Mouse (Mus musculus) liver, embryonic 16.5 days (tissue): ENCODE data around the gene Mllt3. TPM values are rescaled to one million over a fixed set of nuclear protein-coding genes. Genes with fewer than 3 reads are reported as not detected.
A peak's percentile ranks its signal among the peaks of the same experiment; 100 is the strongest.

ENCODE experiments used
- ATAC-seq: fragments of 200-750 bp; cut with Nextera tagmentation; 2 replicates; pipeline ENCODE4 v1.8.0; 2017; ENCODE audit warnings: low read depth, mild to moderate bottlenecking, moderate number of reproducible peaks, moderate library complexity
- H3K27ac ChIP-seq: fragments of 300-500 bp; sonication (generic); 2 replicates; pipeline ENCODE4 v1.5.1; 2014; ENCODE audit warnings: mild to moderate bottlenecking, low read length
- H3K27me3 ChIP-seq: fragments of 300-500 bp; sonication (generic); 2 replicates; pipeline ENCODE4 v1.6.1; 2014; ENCODE audit warnings: low read depth, low read length, mixed read lengths; ENCODE audit not compliant: control insufficient read depth, insufficient read depth
- H3K36me3 ChIP-seq: fragments of 300-500 bp; sonication (generic); 2 replicates; pipeline ENCODE4 v1.6.1; 2014; ENCODE audit warnings: mild to moderate bottlenecking; ENCODE audit not compliant: control insufficient read depth, insufficient read depth
- H3K4me1 ChIP-seq: fragments of 300-500 bp; sonication (generic); 2 replicates; pipeline ENCODE4 v1.6.1; 2014; ENCODE audit warnings: low read depth, low read length, mixed read lengths; ENCODE audit not compliant: control insufficient read depth
- H3K4me2 ChIP-seq: fragments of 300-500 bp; sonication (generic); 2 replicates; pipeline ENCODE4 v1.6.1; 2014; ENCODE audit warnings: low read depth, low read length, mixed read lengths
- H3K4me3 ChIP-seq: fragments of 300-500 bp; sonication (generic); 2 replicates; pipeline ENCODE4 v1.5.1; 2014; ENCODE audit warnings: low read depth, mild to moderate bottlenecking, low read length
- H3K9ac ChIP-seq: fragments of 300-500 bp; sonication (generic); 2 replicates; pipeline ENCODE4 v1.6.1; 2014; ENCODE audit warnings: low read depth, low read length
- H3K9me3 ChIP-seq: fragments of 300-500 bp; sonication (generic); replicated peaks from 2 replicates; pipeline ENCODE4 v1.6.1; 2016; ENCODE audit warnings: low read length; ENCODE audit not compliant: control insufficient read depth
- WGBS: fragments of 180-500 bp; shearing (Covaris S2); extraction: QIAGEN DNeasy Blood & Tissue Kit; methylation state at CpG from one replicate; pipeline ENCODE4 v1.1.7; 2014; ENCODE audit not compliant: insufficient replicate concordance; 5-methylcytosine and 5-hydroxymethylcytosine counted together
- polyA plus RNA-seq: library from polyadenylated mRNA; unstranded; fragments of >200 nt; fragmentation: Nextera tagmentation; extraction: Ambion mirVana; gene quantifications from 2 replicates; pipeline ENCODE4 v1.2.1, GENCODE M21; 2015

Gene Mllt3
- polyA plus RNA-seq, 1 experiment from 2014 or later, result 83.5 TPM

DNA sequence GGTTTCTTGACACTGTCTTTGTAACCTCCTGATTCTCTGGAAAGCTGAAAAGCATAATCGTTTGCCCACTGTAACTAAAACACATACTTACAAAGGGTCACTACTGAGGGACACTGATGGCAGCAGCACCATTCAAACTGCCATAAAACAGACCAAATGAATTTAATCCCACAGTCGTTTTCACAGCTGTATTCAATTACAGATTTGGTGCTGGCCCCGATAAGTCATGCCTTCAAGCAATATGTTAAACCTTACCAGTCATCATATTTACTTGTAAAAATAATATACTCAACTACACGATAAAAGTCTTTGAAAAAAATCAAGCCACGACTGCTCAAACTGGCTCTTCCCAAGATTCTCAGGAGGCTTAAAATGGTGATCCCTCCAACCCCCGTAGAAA is 83.7 kb downstream of the Mllt3 start:
- WGBS, result 70% methylated on average over 6 of the region's 6 CpGs
- Histone ChIP-seq H3K9me3 (no peaks in the 10 kb centered on the region), H3K27ac (no peak overlapping the region), H3K27me3 (no peaks in the 10 kb centered on the region), H3K4me2 (no peak overlapping the region), H3K4me1 (no peaks in the 10 kb centered on the region), H3K9ac (no peak overlapping the region), H3K4me3 (no peak overlapping the region), H3K36me3 (no peaks in the 10 kb centered on the region)
- ATAC-seq, result no peak

DNA sequence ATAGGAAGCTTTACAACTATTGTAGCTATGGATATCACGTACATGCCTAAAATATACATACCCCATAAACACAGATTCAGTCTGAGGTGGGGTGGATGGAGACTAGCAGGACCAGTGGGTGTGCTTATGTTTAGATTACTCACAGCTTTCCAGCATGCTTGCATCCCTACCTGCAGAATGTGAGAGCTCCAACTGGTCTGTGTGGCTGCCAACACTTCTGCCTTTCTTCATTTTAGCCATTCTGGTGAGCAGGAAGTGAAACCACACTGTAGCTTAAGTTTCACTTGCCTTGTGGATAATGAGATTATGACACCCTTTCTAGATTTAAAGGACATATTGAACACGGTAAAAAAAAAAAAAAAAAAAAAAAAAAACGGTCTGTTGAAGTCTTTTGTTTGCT is 88.8 kb downstream of the Mllt3 start:
- H3K36me3 ChIP-seq, result no peaks in the 10 kb centered on the region
- no peaks in the 10 kb centered on the region for H3K9me3 ChIP-seq
- H3K27me3 ChIP-seq, result no peaks in the 10 kb centered on the region
- H3K9ac ChIP-seq, result no peak overlapping the region
- no peak overlapping the region for H3K4me2 ChIP-seq
- H3K27ac ChIP-seq, result no peak overlapping the region
- no peaks in the 10 kb centered on the region for H3K4me1 ChIP-seq
- no peak overlapping the region for H3K4me3 ChIP-seq
- 38% methylated on average over 3 of the region's 3 CpGs for WGBS
- ATAC-seq, result no peak

DNA sequence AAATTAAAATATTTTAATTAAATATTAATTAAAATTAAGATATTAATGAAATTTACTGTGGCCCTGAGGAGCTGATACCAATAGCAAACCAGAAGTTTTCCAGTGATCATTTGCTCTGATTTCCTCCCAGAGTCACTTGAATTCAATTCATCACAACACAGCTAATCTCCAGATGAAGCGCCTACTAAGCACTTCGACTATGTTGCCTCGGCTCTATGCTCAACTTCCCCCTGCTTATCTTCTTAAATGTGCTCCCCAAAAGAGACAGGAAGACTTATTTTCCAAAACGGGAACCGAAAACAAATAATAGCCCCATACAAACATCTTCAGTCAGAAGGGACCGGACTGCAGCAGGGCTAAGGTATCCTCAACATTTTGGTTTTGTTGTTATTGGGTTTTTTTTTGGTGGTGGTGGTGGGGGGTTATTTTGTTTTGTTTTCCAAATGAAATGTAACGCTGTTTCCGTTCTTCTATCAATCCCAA is 90.2 kb downstream of the Mllt3 start:
- no peaks in the 10 kb centered on the region for H3K9me3 ChIP-seq
- no peaks in the 10 kb centered on the region for H3K4me1 ChIP-seq
- H3K27me3 ChIP-seq, result no peaks in the 10 kb centered on the region
- H3K9ac ChIP-seq, result no peak overlapping the region
- ATAC-seq, result no peak
- H3K4me2 ChIP-seq, result no peak overlapping the region
- 66% methylated on average over 8 of the region's 8 CpGs for WGBS
- no peaks in the 10 kb centered on the region for H3K36me3 ChIP-seq
- no peak overlapping the region for H3K27ac ChIP-seq
- no peak overlapping the region for H3K4me3 ChIP-seq

DNA sequence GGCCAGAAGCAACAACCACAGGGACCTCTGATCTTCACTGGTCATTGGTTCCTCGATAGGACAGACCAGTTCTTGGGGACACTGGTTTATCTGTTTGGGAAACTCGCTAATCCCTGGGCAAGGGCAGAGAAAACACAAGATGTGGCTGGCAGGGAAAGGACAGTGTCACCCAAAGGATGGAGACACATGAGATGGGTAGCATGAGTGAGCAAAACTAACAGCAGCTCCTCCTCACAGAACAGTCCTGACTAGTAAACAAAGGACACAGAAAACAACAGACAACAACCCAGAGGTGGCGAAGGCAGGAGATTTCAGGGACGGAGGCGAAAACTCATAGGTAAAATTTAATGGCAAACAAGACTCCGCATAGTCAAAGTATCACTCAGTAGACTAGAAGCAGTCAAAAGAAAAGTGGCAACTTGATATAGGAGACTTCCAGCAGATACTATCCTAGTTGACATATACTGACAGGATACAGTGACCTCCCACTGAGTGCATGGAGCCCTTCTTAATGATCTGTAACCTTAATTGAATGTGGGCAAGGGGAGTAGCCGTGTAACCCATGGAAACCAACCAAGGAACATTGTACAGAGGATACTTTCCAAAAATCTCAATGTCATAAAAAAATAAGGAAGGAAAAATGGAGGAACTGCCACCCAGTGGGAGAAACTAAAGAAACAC is 93.5 kb downstream of the Mllt3 start:
- Histone ChIP-seq H3K4me3 (no peak overlapping the region), H3K4me1 (no peaks in the 10 kb centered on the region), H3K4me2 (no peak overlapping the region), H3K9me3 (no peaks in the 10 kb centered on the region), H3K27ac (no peak overlapping the region), H3K36me3 (no peaks in the 10 kb centered on the region), H3K27me3 (no peaks in the 10 kb centered on the region), H3K9ac (no peak overlapping the region)
- no peak for ATAC-seq
- WGBS, result 78% methylated on average over 7 of the region's 7 CpGs

DNA sequence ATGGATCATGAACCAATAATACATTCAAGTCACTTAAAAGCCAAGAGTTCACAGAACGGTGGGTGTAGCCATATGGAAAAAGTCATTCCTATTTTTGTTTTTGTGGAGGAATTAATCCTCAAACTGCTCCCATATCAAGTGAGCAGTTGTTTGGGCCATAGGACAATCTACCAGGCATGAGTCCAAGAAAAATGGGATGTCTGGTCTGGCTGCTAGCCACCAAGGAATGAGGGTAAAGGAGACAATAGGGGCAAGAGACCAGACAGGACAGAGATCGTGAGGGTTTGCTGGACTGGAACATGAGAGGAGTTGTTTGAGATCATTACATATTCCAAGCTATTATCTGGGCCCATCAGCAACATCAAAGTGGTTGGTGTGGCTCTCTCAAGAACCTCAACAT is 96.8 kb downstream of the Mllt3 start:
- ATAC-seq, result no peak
- no peaks in the 10 kb centered on the region; the same call in 1 of the 2 replicates for H3K4me1 ChIP-seq
- no peaks in the 10 kb centered on the region for H3K36me3 ChIP-seq
- WGBS, result 74% methylated on average over 2 of the region's 2 CpGs
- H3K9ac ChIP-seq, result no peak overlapping the region
- no peaks in the 10 kb centered on the region for H3K9me3 ChIP-seq
- H3K4me2 ChIP-seq, result no peak overlapping the region
- no peak overlapping the region for H3K27ac ChIP-seq
- H3K27me3 ChIP-seq, result no peaks in the 10 kb centered on the region
- no peak overlapping the region for H3K4me3 ChIP-seq

DNA sequence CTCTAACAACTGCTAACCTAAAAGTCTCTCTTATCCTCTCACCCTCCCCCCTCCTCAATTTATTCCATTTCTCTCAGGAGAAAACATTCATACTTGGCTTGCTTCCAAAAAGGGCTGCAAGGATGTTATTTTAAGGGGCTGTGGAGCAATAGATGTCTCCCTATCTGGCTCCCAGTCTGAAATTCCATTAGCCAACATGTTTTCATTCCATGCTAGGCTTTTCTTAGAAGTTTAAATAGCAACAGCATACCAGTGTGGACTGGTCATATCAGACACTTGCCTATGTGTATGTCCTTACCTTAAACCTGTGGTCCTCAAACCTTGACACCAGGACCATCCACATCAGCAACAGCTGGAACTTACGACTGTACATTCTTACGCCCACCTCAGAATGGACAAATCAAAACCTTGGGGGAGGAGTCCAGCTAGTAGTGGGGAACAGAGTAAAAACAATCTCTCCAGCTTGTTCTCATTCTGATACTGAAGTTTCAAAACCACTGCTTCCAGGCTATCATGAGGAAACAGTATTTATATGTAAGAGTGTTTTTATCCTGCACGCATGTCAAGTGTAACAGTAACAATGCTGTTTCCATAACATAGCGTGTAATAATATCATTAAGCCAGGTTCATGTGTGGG is 99.3 kb downstream of the Mllt3 start:
- 74% methylated on average over 4 of the region's 4 CpGs for WGBS
- Histone ChIP-seq H3K9me3 (no peaks in the 10 kb centered on the region), H3K4me3 (no peak overlapping the region), H3K27ac (no peak overlapping the region), H3K4me2 (no peak overlapping the region), H3K9ac (no peak overlapping the region), H3K36me3 (no peaks in the 10 kb centered on the region), H3K4me1 (peaks cover 9% of the 10 kb centered on the region), H3K27me3 (no peaks in the 10 kb centered on the region)
- no peak for ATAC-seq

DNA sequence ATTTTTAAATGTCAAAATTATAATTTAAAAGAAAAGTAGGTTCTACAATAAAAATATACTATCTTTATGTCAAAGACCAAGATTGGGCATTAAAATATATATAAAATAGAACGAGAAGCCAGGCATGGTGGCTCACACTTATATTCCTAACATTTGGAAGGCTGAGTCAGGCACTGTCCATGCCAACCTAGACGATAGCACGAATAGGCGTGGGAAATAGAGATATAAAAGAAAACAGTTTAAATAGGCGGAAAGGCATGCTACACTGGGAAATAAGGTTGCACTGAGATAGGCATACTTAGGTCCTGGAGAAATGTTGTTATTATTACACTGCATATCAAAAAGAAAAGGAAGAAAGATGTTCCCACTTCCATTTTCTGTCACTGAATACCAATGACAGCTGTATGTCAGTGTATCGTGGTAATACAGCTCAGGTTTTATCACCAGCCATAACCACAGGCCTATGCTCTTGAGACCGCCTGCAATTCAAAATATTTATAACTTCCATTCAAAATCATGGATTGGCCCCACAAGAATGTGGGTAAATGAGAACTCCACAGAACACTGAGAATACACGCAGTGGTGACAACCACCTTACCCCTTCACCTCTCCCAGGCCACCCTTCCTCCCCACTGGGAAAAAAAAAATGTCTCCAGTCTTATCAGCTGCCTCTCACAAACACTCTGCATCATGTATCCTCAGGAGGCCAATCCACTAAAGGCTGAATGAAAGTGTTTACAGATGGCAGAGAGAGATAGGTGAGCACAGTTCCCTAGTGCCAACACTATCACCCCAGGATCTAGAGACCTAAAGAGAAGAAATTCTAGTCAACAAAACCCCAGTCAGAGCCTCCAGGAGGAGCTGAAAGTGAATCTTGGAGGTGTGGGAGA is 102.6 kb downstream of the Mllt3 start:
- Histone ChIP-seq H3K4me1 (peaks cover 9% of the 10 kb centered on the region), H3K9me3 (no peaks in the 10 kb centered on the region), H3K27me3 (no peaks in the 10 kb centered on the region), H3K36me3 (no peaks in the 10 kb centered on the region), H3K9ac (0 out of 2 replicates have a peak overlapping the region, but pooled peaks have one; percentile 32), H3K27ac (peak overlapping the region; percentile 83), H3K4me3 (no peak overlapping the region; the same call in 1 of the 2 replicates), H3K4me2 (peak overlapping the region; percentile 53)
- WGBS, result 40% methylated on average over 8 of the region's 8 CpGs
- peak; percentile 96 for ATAC-seq

DNA sequence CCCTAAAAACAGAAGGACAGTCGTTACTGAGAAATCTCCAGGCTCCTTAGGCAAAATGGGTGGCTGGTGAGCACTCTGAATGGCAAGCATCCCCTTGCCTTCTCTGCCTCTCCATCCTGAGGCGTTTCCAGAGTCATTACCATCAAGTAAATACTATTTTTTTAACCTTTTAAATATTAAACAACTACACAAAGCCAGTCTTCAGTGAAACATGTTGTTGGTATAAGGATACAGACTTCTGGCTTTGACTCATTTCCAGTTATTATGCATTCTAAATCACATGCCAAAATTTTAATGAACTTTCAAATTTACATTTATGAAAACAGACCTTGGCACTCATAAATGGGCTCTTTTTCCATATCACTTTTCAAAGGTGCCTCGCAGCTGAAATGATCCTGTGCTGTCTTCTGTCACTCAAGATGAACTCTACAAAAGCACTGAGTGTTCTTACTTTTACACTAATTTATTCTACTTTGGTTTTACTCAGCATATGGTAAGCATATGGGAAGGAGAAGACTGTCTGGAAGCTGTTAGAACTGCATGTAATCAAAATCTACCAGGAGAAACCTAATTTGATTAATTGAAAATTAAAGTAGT is 104.5 kb downstream of the Mllt3 start:
- Histone ChIP-seq H3K4me3 (no peak overlapping the region), H3K36me3 (no peaks in the 10 kb centered on the region), H3K9me3 (no peaks in the 10 kb centered on the region), H3K4me1 (peaks cover 9% of the 10 kb centered on the region), H3K9ac (no peak overlapping the region), H3K4me2 (no peak overlapping the region), H3K27me3 (no peaks in the 10 kb centered on the region), H3K27ac (no peak overlapping the region)
- ATAC-seq, result no peak
- 49% methylated on average over 3 of the region's 3 CpGs for WGBS
